ENCODE assay signal across 9 mouse cellular contexts in genomic region chr6:106118523-106119081, GRCm38 (mm10).
DNase-seq lines count a peak whose midpoint lies in the region; ATAC-seq and TF ChIP-seq lines count a peak whose summit lies in the region.
"Had no signal": no experiment of that assay in that cellular context is flagged by ENCODE, and none has a peak within 500 bp of the region (broad histone marks: within the 10 kb centered on the region; RNA-seq: fewer than 3 reads in every experiment).

No protein-coding gene starts in this region.

- H3K9ac ChIP-seq in embryonic facial prominence, embryonic 13.5 days: 0 out of 2 replicates have a peak overlapping the region, but pooled peaks have one; percentile 52
- peak overlapping the region; percentile 30; the same call in 1 of the 2 replicates for H3K9ac ChIP-seq in hindbrain, postnatal 0 days (replicated peaks; ENCODE audit: low read length)

- no peaks in the 10 kb centered on the region for H3K27me3 ChIP-seq in heart, embryonic 10.5 days (ENCODE audit: insufficient read depth, poor library complexity, severe bottlenecking)
- H3K27me3 ChIP-seq in embryonic facial prominence, embryonic 13.5 days: no peaks in the 10 kb centered on the region
- H3K27me3 ChIP-seq in hindbrain, postnatal 0 days (ENCODE audit: insufficient read depth, low read length): no peaks in the 10 kb centered on the region

- no peak for TF ChIP-seq CTCF in hindbrain, postnatal 0 days (IDR thresholded peaks at IDR 0.05; ENCODE audit: low read depth)

- H3K9me3 ChIP-seq in heart, embryonic 10.5 days: no peaks in the 10 kb centered on the region
- H3K9me3 ChIP-seq in embryonic facial prominence, embryonic 13.5 days: no peaks in the 10 kb centered on the region
- no peaks in the 10 kb centered on the region for H3K9me3 ChIP-seq in hindbrain, postnatal 0 days (ENCODE audit: low read length)

- no peak overlapping the region for H3K27ac ChIP-seq in heart, embryonic 10.5 days
- H3K27ac ChIP-seq in embryonic facial prominence, embryonic 13.5 days: peak overlapping the region; percentile 55
- H3K27ac ChIP-seq in hindbrain, postnatal 0 days: no peak overlapping the region

- peak overlapping the region; percentile 60 for H3K4me2 ChIP-seq in embryonic facial prominence, embryonic 13.5 days
- H3K4me2 ChIP-seq in hindbrain, postnatal 0 days (ENCODE audit: low read depth, low read length): peak overlapping the region; percentile 62

- no peak for DNase-seq in heart, embryonic 10.5 days (ENCODE audit: low spot score)
- no peak for DNase-seq in heart, postnatal 25 days (ENCODE audit: low spot score)
- DNase-seq in adrenal gland, postnatal 10 days: peak; percentile 57
- peak; percentile 80 for DNase-seq in hindbrain, postnatal 0 days (ENCODE audit: low spot score)
- DNase-seq in left cerebral cortex, postnatal 4 days: peak; percentile 64
- peak; percentile 90 for DNase-seq in retina, postnatal 1 day
- DNase-seq in spleen, postnatal 36 days (ENCODE audit: low spot score in 2 of 2): no peak

- intact Hi-C loops in heart, postnatal 25 days (cut with DNase I): no loop called here
- intact Hi-C loops in left cerebral cortex, postnatal 4 days (cut with DNase I): no loop called here

- no peaks in the 10 kb centered on the region for H3K36me3 ChIP-seq in heart, embryonic 10.5 days
- H3K36me3 ChIP-seq in embryonic facial prominence, embryonic 13.5 days: no peaks in the 10 kb centered on the region
- no peaks in the 10 kb centered on the region for H3K36me3 ChIP-seq in hindbrain, postnatal 0 days (ENCODE audit: insufficient read depth, low read length)

- peak overlapping the region; percentile 36 for H3K4me3 ChIP-seq in heart, embryonic 10.5 days
- peak overlapping the region; percentile 34 for H3K4me3 ChIP-seq in embryonic facial prominence, embryonic 13.5 days
- H3K4me3 ChIP-seq in hindbrain, postnatal 0 days (ENCODE audit: low read length): peak overlapping the region; percentile 39
- H3K4me3 ChIP-seq: myocyte had no signal

- H3K4me1 ChIP-seq in heart, embryonic 10.5 days: no peaks in the 10 kb centered on the region
- no peaks in the 10 kb centered on the region for H3K4me1 ChIP-seq in embryonic facial prominence, embryonic 13.5 days
- H3K4me1 ChIP-seq in hindbrain, postnatal 0 days (ENCODE audit: insufficient read depth, low read length): no peaks in the 10 kb centered on the region

- ATAC-seq in embryonic facial prominence, embryonic 13.5 days (ENCODE audit: insufficient number of reproducible peaks, insufficient read depth, low FRiP score, low TSS enrichment, low read depth): peak; percentile 64
- peak; percentile 86 for ATAC-seq in hindbrain, postnatal 0 days

- WGBS in heart, embryonic 10.5 days: 29% methylated on average over 15 of the region's 15 CpGs
- WGBS in embryonic facial prominence, embryonic 13.5 days: 17% methylated on average over 15 of the region's 15 CpGs
- 5% methylated on average over 15 of the region's 15 CpGs for WGBS in hindbrain, postnatal 0 days

Comparison
In these comparisons a context has a peak if more than half of its experiments do, and no peak if none do; other contexts are left out.
1. DNase-seq: peak in adrenal gland, postnatal 10 days (single experiment), hindbrain, postnatal 0 days (single experiment), left cerebral cortex, postnatal 4 days (single experiment) and retina, postnatal 1 day (single experiment); none in heart, embryonic 10.5 days (single experiment), heart, postnatal 25 days (single experiment) and spleen, postnatal 36 days (0 of 2).
2. Peak in every context shown above with its lines, with median percentiles within 50 percentile points of each other: H3K4me3 ChIP-seq.